Mouse (Mus musculus) lung, adult 2 months (tissue): ENCODE measurements at regions not wholly inside any gene's neighbourhood (a gene's known extent, or its start where the extent isn't known, plus 50 kb on each side); places are given as distances from the start of the nearest gene placed in this dataset.

Source experiments
- DNase-seq: peaks from one replicate; pipeline ENCODE4 v3.0.0; 2022
- H3K4me1 ChIP-seq: fragments of 200-500 bp; 2 replicates; pipeline ENCODE4 v1.6.1; 2011; ENCODE audit warnings: low read length; ENCODE audit not compliant: control insufficient read depth, insufficient read depth
- H3K4me3 ChIP-seq: fragments of 200-500 bp; replicated peaks from 2 replicates; pipeline ENCODE3; 2011; ENCODE audit warnings: low read depth, mild to moderate bottlenecking, control low read depth, low read length; ENCODE audit errors: extremely low read depth
- CTCF ChIP-seq: fragments of 200-500 bp; IDR thresholded peaks from 2 replicates; pipeline ENCODE4 v1.5.1; 2011; ENCODE audit warnings: mild to moderate bottlenecking, low read length, control low read depth; ENCODE audit not compliant: insufficient read depth
- POLR2A ChIP-seq: fragments of 200-500 bp; IDR thresholded peaks from 2 replicates; pipeline ENCODE4 v1.6.1; 2011; ENCODE audit warnings: low read depth, mild to moderate bottlenecking, control low read depth, low read length, borderline replicate concordance; ENCODE audit errors: extremely low read depth
- WGBS: fragments of 180-500 bp; shearing (Covaris S2); methylation state at CpG from one replicate; pipeline ENCODE4 v1.1.7; 2018; 5-methylcytosine and 5-hydroxymethylcytosine counted together

DNA sequence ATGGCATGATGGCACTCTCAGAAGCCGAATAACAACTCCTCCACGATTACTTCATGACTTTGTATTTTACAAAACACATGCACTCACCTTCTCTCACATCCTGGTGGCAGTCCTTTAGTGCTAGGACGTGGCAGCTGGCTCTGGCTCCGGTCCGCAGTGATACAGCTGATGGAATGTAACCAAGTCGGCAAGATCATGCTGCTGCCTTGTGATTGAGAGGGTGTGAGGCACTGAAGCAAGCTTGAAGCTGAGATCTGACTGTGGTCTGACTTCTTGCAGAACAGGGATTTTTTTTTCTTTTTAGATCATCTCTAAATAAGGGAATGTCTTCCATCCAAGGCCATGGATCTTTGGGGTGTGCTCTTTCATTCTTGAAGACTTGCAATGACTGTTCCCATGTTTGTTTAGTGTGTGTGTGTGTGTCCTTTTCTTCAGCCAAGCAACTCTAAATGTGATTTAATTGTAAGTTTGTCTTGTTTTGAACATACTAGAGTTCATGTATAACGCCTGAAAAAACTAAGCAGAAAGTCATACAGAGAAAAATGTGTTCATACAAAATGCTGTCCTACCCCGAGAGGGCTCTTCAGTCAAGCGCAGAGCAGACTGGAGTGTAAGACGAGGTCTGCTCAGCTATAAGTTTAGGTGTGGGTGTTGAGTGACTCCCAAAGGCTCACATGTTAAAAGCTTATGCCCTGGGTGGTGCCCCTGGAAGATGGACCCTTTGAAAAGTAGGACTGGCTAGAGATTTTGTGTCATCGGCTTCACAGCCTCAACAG lies 116.1 kb upstream of the Ankrd55 start:
- Histone ChIP-seq H3K4me3 (no peak overlapping the region), H3K4me1 (no peaks in the 10 kb centered on the region)
- no peak for TF ChIP-seq POLR2A
- no peak for TF ChIP-seq CTCF
- 53% methylated on average over 11 of the region's 11 CpGs for WGBS
- no peak for DNase-seq

DNA sequence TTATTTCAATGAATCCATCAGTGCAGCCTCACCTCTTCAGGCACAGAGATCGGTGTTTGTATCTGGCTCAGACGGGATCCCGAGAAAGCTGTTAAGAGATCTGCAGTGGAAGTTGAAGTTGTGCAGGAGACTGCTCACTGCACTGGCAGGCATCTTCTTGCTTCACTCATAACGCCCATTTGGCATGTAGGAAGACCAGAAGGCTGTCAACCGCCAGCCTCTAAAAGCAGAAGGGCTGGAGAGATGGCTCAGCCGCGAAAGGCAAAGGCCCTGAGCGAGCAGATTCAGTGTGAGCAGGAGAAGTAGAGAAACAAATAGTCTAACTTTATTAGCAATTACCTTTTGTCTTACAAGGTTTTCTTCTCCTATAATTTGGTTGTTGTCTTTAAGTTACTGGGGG lies 114.3 kb upstream of the Ankrd55 start:
- H3K4me1 ChIP-seq = no peaks in the 10 kb centered on the region
- DNase-seq = no peak
- 88% methylated on average over 8 of the region's 8 CpGs for WGBS
- no peak for TF ChIP-seq CTCF
- TF ChIP-seq POLR2A = no peak
- no peak overlapping the region for H3K4me3 ChIP-seq

GRCm38 (mm10) chr13:112178031-112178430 lies 110.2 kb upstream of the Ankrd55 start:
- no peak for DNase-seq
- TF ChIP-seq POLR2A (no peak), CTCF (no peak)
- H3K4me1 ChIP-seq = no peaks in the 10 kb centered on the region
- H3K4me3 ChIP-seq = no peak overlapping the region
- 95% methylated on average over 4 of the region's 4 CpGs for WGBS

GRCm38 (mm10) chr13:112183996-112184395 lies 104.3 kb upstream of the Ankrd55 start:
- DNase-seq = no peak
- no peak for TF ChIP-seq CTCF
- no peak for TF ChIP-seq POLR2A
- H3K4me1 ChIP-seq = peaks cover 6% of the 10 kb centered on the region; the same call in 1 of the 2 replicates
- H3K4me3 ChIP-seq = no peak overlapping the region
- WGBS = 93% methylated on average over 10 of the region's 10 CpGs

DNA sequence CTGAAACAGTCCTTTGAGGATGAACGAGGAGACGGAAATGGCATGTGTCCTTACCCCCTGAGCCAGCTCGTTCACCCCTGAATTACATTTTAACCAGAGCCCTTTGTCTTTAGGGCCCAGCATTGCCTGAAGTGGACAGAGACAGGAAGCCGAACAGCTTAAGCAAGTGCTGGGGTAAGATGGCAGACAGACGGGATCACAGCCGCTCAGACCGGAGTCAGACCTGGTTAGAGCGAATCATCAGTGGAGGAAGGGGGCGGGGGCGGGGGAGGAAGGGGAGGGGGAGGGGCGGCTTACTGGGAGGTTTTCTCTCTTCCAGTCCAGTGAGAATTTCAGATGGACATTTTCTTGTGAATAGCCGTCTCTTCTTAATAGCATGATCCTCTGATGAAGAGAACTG lies 103.1 kb upstream of the Ankrd55 start:
- 36% methylated on average over 10 of the region's 12 CpGs for WGBS
- DNase-seq = no peak
- TF ChIP-seq POLR2A (no peak), CTCF (no peak)
- H3K4me1 ChIP-seq = peaks cover 6% of the 10 kb centered on the region; the same call in 1 of the 2 replicates
- H3K4me3 ChIP-seq = no peak overlapping the region

DNA sequence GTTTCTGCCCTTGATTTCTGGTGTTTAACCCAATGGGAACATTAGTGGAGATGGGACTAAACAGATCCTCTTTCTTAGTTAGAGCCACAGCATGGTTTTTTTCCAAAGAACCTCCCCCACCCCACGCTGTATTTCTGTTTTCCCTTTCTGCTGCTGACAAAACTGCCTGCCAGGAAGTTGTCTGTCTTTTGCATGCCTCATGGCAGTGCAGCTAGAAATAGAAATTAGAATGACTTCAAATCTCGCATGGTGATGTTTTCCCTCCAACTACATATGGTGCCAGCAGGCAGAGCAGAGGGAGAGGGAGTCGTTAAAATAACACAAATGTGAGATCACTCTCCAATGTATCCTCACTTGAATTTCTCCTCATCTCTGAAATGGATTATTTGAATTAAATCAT lies 101.0 kb upstream of the Ankrd55 start:
- TF ChIP-seq POLR2A (no peak), CTCF (no peak)
- no peak for DNase-seq
- H3K4me3 ChIP-seq = no peak overlapping the region
- H3K4me1 ChIP-seq = peaks cover 6% of the 10 kb centered on the region; the same call in 1 of the 2 replicates
- WGBS = 32% methylated on average over 3 of the region's 3 CpGs

- 42% methylated on average over 7 of the region's 7 CpGs for WGBS
- no peak overlapping the region for H3K4me3 ChIP-seq
- peak; percentile 45 for DNase-seq
- peaks cover 6% of the 10 kb centered on the region; the same call in 1 of the 2 replicates for H3K4me1 ChIP-seq
- TF ChIP-seq POLR2A (no peak), CTCF (no peak)
Observed at GRCm38 (mm10) chr13:112188313-112188712, 99.9 kb upstream of the Ankrd55 start.

GRCm38 (mm10) chr13:112188741-112189476 lies 99.3 kb upstream of the Ankrd55 start:
- WGBS = 60% methylated on average over 18 of the region's 18 CpGs
- Histone ChIP-seq H3K4me1 (peaks cover 6% of the 10 kb centered on the region; the same call in 1 of the 2 replicates), H3K4me3 (no peak overlapping the region)
- no peak for DNase-seq
- TF ChIP-seq POLR2A (no peak), CTCF (no peak)

GRCm38 (mm10) chr13:112189605-112190004 lies 98.6 kb upstream of the Ankrd55 start:
- peaks cover 6% of the 10 kb centered on the region; the same call in 1 of the 2 replicates for H3K4me1 ChIP-seq
- TF ChIP-seq POLR2A (no peak), CTCF (no peak)
- no peak overlapping the region for H3K4me3 ChIP-seq
- no peak for DNase-seq
- 69% methylated on average over 5 of the region's 5 CpGs for WGBS
